Mouse (Mus musculus): ENCODE data around the gene Slc22a17.
A peak's percentile ranks its signal among the peaks of the same experiment; 100 is the strongest.
"Not testable (repeated sequence)": the region's sequence is repeated elsewhere in the genome, so short reads cannot be mapped to it uniquely, and the experiment has no call there.

Slc22a17 gene

DNA sequence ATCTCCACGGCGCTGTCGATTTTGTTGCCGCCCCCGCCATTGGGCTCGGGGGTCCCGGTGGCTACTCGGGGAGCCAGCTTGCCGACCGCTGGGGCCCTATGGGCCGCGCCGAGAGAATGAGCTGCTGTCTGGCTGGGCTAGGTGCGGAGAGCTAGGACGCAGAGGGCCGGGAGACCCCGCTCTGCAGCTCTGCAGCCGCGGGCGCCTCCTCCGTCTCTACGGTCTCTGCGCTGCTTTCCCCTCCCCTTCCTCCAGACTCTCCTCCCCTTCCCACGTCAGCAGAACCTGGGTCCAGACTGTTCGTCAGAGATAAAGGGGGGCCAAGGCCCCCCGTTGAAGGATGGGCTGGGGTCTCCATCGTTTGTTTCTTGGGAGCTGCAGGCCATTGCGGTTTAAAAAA is at the start of gene Slc22a17:
Gene Slc22a17 (minus strand): TSS at position 247 of the 400 bp plus-strand sequence.
- DNase-seq (ENCODE audit: low spot score in 2 of 2), result peak; percentile 62 to 70

DNA sequence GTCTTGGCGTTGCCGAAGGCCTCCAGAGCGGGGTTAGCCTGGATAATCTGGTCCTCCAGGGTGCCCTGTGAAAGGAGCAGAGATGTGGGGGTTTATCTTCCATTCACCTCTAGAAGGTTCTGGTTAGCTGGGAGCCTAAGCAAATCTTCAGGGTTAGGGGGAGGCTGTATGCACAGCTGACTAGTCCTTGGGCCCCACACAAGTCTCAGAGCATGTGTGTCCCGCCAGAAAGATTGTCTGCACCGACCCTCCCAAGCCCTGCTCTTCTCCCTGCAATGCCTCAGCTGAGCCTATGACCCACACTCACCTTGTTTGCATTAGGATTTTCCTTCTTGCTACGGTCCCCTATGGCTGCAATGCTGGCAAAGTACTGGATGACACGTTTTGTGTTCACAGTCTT is 49.8 kb upstream of the Slc22a17 start:
- DNase-seq (ENCODE audit: low spot score in 2 of 2), result no peak

DNA sequence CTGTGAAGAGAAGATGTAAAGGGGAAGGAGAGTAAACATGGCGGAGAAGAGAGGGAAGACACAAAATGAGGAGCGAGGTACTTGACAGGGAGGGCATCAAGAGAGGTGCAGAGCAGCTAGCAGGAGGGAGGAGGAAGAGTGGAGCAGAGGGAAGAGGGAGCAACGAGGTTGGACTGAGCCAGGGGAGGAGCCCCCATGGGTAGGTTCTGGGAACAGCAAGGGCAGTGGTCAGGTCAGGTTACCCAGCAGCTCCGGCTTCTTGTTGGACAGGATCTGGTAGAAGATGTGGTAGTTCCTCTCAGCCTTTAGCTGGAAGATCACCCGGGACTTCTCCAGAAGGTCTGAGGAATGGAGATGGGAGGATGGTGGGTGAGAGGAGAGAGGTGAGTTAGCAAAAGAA is 48.6 kb upstream of the Slc22a17 start:
- no peak for DNase-seq (ENCODE audit: low spot score in 2 of 2)

DNA sequence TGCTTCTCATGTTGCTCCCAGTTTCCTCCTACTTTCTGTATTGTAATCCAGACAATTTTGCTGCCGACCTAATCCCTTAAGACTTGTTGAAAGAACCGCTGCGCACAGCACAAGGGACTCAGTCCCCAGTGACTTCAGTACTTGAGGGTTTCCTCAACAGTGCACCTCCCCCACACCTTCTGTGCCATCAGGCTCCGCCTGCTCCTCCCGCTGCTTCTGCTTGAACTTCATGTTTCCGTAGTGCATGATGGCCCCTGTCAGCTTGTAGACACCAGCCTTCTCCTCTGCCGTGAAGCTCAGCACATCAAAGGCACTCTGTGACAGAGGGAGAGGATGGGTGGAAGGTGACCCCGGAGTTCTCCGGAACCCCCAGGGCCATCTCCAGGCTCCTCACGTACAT is 47.8 kb upstream of the Slc22a17 start:
- no peak for DNase-seq (ENCODE audit: low spot score in 2 of 2)

DNA sequence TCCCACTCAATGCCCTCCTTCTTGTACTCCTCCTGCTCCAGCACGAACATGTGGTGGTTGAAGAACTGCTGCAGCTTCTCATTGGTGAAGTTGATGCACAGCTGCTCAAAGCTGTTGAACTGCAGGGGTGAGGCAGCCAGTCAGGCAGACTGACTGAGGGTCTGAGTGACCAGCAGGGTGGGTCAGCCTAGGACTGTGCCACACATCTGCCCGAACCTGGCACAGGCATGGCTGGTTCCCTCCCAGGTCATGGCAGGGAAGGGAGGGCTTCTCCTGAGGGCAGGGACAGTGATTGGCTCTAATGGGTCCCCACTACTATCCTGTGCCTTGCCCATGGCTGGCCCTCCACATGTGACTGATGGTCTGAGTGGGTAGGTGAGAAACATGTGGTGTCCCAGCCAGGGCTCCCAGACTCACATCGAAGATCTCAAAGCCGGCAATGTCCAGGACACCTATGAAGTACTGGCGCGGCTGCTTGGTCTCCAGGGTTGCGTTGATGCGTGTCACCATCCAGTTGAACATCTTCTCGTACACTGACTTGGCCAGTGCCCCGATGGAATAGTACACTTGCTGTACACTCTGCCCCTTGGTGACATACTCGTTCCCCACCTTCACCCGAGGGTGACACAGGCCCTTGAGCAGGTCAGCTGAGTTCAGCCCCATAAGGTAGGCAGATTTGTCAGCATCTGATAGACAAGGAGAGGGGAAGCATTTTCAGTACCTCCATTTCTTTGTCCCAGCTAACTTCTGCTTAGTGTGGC is 47.1 kb upstream of the Slc22a17 start:
- DNase-seq (ENCODE audit: low spot score in 2 of 2), result not testable (repeated sequence)

DNA sequence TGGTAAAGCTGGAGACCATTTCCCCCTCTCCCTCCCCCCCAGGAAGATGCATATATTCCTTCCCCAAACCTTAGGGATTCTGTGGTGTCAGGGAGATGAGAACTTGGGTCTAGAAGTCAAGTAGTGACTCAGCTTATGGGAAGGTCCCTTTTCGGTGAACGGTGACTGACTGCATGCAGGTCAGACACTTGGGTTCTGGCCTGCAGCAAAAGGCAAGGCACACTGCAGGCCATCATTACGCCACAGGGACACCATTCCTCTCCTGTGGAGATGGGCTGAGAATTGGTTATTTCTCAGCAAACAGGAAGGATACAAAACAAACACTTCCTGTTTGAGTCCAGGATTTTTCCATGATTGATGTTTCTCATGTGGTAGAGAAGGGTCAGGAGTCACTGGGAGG is 46.3 kb upstream of the Slc22a17 start:
- no peak for DNase-seq (ENCODE audit: low spot score in 2 of 2)

DNA sequence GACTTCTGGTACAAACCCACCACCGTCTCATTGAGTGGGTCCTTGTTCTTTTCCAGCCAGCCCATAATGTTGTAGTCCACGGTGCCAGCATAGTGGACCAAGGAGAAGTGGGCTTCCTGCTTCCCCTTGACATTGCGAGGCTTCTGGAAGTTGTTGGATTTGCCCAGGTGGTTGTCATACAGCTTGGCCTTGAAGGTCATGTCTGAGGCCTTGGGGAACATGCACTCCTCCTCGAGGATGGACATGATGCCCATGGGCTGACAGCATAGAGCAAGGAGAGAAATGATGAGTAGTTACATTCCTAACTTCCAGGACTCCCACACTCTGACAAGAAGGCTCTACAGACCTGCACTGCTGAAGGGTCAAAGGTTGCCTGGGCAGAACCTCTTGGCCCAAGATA is 45.6 kb upstream of the Slc22a17 start:
- no peak for DNase-seq (ENCODE audit: low spot score in 2 of 2)

DNA sequence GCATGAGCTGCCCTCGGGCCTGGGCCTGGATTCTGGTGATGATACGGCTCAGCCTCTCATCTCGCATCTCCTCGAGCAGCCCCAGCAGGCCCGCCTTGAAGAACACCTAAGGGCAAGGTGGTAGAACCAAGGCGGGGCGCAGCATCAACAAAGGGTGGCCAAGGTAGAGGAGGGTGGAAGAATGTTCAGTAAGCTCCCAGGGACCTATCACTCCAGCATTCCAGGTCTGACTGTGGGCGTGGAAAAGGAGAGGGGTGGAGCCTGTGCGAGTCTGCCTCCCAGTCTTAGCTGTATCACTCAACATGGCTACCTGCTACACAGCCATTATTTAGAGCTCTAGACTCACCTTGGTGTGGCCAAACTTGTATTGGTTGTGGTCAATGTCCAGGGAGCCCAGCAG is 43.6 kb upstream of the Slc22a17 start:
- DNase-seq (ENCODE audit: low spot score in 2 of 2), result no peak

DNA sequence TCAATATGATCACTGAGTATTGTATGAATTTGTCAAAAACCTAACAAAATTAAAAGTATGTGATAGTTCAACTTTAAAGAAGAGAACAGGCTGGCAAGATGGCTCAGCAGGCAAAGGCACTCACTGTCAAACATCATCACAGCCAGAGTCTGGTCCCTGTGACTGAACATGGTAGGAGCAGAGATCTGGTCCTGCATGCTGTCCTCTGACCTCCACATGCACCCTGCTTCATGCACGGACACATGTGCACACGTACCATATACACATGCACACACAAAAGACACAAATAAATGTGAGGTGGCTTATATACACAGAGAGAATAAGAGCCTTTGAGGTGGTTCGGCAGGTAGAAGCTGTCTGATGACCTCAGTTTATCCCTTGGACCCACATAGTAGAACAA is 42.5 kb upstream of the Slc22a17 start:
- DNase-seq (ENCODE audit: low spot score in 2 of 2), result no peak

DNA sequence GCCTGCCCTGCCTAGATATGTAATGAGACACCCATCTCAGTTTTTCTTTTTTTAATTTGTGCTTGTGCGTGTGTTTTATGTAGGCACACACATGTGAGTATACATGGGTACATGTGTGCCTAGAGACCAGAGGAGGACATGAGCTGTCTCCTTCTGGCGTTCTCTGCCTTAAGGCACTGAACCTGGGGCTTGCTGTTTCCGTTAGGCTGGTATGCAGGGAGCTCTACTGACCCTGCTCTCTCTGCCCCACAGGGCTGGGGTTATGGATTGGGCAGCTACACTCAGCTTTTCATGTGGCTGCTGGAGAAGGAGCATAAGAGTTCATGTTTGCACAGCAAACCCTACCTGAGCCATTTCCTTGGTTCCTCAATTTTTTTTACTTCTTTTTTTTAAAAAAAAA is 41.5 kb upstream of the Slc22a17 start:
- DNase-seq (ENCODE audit: low spot score in 2 of 2), result no peak

DNA sequence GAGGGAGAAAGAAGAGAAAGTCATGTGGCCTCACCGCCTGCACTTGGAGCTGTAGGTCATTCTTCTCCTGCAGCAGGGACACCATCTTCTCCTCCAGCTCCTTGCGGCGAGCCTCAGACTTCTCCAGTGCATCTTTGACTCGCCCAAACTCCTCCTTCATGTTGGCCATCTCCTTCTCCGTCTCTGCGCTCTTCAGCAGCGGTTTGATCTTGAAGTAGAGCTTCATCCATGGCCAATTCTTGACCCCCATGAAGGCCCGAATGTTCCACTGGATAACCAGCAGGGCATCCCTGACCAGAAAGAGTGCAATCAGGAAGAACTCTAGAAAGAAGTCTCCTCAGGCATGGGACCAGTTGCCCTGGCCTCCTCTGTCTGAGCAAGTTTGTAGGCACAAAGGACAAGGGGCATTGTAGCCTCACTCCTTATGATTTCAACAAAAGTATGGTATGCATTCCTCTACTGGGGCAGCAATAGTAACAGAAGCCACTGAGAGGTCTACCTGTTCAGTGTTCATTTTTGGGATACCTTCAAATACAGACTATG is 40.8 kb upstream of the Slc22a17 start:
- no peak for DNase-seq (ENCODE audit: low spot score in 2 of 2)

DNA sequence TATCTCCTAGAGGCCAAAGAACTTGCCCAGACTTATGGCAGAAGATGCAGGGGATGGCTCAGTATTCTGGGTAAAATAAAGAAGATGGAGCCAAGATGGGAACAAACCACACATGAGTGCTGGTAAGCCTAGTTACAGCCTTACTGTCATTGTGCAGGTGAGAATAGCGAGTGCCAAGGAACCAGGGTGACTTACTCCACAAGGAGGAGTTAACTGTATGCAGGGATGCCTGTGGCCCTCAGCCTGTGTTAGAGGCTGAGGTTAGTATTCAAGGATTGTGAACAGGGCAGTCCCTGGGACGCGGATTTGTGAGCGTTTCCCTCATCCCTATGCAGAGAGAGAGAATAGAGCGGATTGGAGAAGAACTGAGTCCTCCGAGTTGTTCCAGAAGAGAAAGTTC is 38.7 kb upstream of the Slc22a17 start:
- DNase-seq (ENCODE audit: low spot score in 2 of 2), result no peak

DNA sequence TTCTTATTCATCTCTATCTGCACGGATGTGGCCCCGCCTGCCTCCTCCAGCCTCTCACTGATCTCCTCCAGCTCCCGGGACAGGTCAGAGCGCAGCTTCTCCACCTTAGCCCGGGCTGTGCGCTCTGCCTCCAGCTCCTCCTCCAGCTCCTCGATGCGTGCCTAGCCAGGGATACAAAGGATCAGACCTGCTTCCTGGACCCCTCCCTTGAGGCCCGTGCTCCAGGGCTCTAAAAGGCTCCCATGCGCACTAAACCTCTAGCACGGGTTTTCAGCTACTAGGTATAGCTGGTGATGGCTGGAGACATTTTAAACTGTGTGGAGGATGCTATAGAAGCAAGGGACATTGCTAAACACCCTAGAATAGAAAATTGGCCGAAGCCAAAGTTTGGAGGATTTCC is 37.6 kb upstream of the Slc22a17 start:
- DNase-seq (ENCODE audit: low spot score in 2 of 2), result no peak

DNA sequence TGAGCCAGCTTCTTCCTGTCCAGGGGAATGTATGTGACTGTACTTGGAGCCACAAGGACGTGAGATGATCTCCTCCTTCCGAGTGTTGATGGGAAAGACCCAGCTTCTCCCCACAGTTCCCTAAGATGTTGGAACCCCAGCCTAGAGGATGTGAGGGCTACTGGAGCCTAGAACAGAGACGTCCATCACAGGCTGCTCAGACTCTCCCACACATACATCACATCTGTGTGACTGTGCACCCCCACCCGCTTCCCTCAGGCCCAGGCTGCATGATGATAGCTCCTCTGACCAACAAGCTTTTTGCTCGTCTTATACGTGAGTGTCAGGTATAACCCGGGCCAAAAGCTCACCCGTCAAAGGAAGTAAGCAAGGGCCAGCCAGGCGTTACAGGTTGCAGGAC is 35.8 kb upstream of the Slc22a17 start:
- no peak for DNase-seq (ENCODE audit: low spot score in 2 of 2)

DNA sequence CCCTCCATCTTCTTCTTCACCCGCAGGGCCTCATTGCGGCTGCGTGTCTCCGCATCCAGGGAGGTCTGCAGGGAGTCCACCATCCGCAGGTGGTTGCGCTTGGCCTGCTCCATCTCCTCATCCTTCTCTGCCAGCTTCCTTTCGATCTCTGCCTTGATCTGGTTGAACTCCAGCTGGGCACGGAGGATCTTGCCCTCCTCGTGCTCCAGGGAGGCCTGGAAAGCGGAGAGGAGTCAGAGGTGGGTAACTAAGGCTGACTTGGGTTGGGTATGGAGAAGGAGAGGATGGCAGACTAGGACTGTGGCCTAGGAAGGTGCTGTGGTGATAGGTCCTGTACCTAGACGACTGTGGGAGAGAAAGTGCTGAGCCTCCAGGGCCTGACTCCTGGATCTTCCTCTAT is 34.1 kb upstream of the Slc22a17 start:
- DNase-seq (ENCODE audit: low spot score in 2 of 2), result not testable (repeated sequence)

DNA sequence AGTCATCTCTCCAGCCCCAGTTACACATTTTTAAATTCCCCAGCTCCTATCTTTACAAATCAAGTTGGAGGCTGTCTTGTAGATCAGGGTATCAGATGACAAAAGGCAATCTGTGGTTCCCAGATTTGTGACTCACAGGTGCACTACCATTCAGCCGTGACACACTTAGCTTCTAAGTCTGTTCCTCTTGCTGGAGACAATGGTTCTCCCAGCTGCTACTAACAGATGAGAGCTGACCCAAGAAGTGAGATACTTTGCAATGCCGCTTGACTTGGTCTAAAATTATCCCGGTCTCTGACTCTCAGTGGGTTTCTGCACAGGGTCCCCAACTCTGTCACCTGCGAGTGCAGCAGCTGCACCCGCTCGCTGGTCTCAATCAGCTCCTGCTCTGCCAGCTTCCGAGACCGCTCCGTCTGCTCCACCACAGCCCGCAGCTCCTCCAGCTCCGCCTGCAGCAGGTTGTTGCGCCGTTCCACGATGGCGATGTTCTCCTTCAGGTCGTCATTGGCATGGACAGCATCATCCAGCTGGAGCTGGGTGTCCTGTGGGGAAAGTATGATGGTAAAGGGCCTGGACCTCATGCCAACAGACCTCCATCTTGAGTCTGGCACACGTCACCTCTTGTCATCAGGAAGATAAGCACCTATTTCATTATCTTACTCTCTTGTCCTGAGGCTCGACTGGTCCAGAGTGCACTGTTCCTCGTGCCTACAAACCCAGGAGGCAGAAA is 33.2 kb upstream of the Slc22a17 start:
- DNase-seq (ENCODE audit: low spot score in 2 of 2), result no peak

DNA sequence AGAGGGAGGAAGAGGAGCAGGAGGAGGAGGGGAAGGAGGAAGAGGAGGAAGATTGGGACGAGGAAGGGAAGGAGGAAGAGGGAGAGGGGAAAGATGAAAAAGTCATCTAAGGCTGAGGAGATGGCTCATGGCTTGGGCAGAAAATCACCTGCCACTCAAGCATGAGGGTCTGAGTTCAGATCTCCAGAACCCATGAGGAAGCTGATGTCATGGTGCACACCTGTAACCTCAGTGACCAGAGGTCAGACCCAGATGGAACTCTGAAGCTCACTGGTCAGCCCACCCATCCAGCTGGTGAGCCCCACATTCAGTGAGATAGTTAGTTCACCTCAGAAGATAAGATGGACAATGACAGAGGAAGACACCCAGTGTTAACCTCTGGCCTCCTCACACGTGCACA is 32.0 kb upstream of the Slc22a17 start:
- no peak for DNase-seq (ENCODE audit: low spot score in 2 of 2)

DNA sequence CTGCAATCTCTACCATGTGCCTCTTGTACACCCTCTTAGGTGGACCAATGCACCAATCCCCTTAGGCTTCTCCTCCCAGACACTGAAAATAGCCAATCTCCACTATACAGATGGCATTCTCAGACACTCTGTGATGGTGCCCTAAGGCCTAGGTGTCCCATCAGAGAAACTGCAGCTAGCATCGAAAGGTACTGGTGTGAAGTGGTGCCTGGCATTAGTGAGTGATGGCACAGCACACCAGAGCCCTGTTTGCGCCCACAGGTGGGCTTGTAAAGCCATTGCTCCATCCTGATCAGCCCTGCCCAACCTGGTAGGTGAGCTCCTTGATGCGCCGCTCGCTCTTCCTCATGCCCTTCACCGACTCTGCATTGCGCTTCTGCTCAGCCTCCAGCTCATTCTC is 31.0 kb upstream of the Slc22a17 start:
- DNase-seq (ENCODE audit: low spot score in 2 of 2), result no peak

DNA sequence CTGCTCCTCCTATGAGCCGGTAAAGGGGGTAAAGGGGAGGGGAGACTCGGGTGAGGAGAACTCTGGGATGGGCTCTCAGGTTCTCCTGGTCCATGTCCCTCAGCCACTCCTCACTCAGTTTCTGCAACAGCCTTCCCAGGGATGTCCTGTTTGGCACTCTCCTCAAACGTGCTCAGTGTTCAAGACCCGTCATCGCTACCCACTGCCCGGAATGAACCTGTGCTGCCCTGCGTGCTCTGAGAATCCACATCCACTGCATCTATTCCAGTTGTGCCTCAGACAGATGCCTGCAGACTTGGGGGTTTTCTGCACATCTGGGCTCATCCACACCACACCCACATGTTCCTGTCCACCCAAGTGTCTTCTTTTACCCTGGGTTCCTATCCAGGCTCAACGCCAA is 29.5 kb upstream of the Slc22a17 start:
- DNase-seq (ENCODE audit: low spot score in 2 of 2), result no peak

DNA sequence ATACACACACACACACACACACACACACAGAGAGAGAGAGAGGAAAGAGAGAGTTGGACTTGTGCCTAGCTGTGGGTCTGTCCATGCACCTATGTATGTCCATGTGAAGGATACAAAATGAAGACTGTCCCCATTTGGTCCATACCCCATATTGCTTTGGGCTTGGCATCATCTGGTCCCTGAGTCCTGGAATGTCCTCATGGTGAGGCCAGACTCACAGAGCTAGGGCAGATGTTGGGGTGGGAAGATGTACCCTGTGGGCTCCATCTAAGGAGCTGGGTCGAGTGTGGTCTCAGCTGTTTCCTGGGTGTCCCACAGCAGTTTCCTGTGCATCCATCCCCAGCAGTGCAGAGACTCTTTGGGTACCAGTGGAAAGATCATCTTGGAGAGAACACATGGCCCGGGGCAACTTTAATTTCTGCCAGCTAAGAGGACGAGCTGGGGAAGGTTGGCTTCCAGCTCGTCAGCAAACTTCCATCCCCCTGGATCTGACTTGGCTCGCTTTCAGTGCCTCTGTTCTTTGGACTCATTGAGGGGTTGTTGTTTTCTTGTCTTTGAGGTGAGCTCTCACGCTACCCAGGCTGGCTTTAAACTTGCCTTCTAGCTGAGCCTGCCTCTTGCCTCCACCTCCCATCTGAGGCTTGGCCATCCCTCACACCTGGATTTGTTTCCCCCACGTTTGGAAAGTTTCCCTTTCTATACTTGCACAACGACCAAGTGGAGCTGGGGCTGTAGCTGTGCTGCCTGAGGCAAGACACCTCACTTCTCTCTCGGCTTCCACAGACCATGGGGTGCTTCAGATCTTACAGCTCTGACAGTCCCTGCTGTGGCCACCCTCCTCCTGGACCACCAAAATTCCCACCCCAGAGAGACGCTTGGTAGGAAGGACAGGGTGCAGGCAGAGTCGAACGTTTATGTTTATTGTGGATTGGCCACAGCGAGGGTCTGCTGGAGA is 28.4 kb upstream of the Slc22a17 start:
- DNase-seq (ENCODE audit: low spot score in 2 of 2), result no peak

DNA sequence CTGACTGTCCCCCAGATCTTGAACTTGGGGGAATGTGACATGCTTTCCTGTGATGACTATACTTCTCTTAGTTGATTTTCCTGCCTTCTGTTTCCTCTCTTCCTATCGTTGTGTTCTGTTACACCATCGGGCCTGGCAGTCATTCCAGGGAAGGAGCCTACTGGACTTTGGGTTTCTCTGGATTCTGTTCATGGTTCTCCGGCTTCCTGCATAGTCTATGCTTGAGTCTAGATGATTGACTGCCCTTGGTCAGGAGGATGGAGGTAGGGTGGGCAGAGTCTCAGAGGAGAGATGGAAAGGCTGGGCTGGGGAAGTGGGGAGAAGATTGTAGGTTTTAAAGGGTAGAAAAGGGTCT is 27.2 kb upstream of the Slc22a17 start:
- no peak for DNase-seq (ENCODE audit: low spot score in 2 of 2)
